Mouse (Mus musculus): Measurements from ENCODE around the gene Ift46.

DNA sequence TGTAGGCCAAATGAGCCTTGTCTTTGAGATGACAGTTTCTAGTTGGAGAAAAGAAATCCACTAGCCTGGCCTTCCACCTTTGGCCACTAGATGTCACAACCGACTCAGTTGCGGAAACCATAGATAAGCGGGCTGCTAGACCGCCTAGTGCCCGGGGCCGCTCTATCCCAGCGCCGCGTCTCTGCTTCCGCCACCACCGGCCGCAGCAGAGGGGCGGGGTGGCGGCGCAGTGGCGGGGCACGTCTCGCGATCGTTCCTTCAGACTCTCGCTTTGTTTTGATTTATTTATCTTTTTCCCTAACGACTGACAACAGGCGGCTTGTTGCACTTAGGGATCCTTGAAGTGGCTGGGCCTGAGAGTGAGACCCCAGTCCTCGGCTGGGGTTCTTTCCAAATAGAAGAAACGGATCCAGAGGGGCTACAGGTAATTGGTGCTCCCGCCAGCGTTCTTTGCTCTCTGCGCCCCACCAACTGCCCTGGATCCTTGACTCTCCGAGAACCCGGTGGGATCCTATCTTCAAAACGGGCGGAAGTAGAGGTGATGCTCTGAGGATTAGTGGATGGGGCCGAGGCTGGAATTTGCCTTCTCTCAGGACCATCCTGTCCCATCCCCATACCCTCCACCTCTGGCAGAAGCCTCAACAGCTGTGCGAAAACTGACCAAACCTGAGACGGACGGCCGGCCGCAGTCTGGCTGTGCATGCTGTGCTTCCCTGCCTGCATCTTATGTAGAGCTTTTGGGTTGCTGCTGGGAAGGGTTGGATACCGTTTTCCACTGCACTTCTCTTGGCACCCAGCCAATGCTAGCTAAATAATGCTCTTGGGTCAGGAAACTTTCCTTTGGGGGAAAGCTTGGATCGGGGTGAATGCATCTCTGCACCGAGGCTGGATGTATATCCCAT is 5.3 kb downstream of the Ift46 start:
- peak; percentile 84 for TF ChIP-seq EP300 (IDR thresholded peaks at IDR 0.05; ENCODE audit: low read depth)
- peak; percentile 91 for TF ChIP-seq CTCF (IDR thresholded peaks at IDR 0.05; ENCODE audit: low read depth)
